Mouse (Mus musculus) adipocyte (in vitro differentiated cells): Measurements from ENCODE around the gene Rtn3.
A peak's percentile ranks its signal among the peaks of the same experiment; 100 is the strongest.
"Not testable (repeated sequence)": the region's sequence is repeated elsewhere in the genome, so short reads cannot be mapped to it uniquely, and the experiment has no call there.

Experiments used
- DNase-seq: peaks from one replicate; pipeline ENCODE4 v3.0.0-alpha.2; 2016; ENCODE audit warnings: low spot score

The Rtn3 gene

DNA sequence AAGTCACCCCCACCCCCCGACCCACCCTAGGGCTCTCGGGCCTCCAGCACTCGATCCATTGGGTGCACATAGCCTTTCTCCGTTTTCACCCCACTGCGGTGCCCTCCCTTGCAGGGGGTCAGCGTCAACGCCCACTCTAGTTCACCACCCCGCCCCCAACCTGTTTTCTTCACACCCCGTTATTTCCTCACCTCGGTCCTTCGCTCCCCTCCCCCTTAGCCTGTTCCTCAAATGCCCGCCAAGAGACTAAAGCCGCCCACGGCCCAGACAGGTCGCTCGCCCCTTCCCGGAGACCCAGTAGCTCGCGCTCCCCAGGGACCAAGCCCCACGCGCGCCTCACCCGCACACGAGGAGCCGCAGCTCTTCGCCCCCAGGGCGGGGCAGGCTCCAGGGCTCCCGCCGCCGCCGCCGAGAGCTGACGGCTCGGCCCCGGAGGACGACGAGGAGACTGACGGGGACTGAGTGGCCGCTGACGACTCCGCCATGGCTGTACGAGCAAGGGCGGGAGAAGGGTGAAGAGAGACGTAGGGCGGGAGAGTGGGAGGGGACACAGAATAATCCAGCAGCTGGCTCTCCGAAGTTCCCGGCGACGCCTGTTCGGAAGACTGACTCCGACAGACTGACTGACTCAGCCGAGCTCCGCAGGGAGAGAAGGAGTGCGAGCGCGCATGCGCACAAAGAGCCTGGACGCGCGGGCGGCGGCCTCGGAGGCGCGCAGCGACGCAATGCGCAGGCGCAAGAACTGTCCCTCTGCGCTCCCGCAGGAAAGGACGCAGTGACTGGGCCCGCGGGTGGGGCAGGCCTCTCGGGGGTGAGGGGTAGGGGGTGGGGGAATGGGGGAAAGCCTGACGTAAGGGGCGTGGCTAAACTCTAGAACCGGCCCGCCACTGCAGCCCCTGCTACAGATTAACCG is at the start of gene Rtn3:
Rtn3 (minus strand) TSS at position 683 of the 913 bp plus-strand sequence.
- peak; percentile 99 for DNase-seq

DNA sequence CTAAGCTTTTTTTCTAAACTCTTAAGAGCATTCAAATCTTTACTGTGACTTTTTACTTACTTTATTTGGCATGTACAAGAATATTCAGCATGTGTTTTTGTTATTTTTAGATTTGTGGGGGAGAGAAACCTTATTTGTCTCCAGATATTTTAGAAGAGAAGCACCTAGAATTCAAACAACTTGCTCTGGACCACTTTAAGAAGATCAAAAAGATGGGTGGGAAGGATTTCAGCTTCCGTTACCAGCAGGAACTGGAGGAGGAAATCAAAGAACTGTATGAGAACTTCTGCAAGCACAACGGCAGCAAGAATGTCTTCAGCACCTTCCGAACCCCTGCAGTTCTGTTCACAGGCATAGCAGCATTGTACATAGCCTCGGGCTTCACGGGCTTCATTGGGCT is 48.8 kb upstream of the Rtn3 start:
- no peak for DNase-seq

DNA sequence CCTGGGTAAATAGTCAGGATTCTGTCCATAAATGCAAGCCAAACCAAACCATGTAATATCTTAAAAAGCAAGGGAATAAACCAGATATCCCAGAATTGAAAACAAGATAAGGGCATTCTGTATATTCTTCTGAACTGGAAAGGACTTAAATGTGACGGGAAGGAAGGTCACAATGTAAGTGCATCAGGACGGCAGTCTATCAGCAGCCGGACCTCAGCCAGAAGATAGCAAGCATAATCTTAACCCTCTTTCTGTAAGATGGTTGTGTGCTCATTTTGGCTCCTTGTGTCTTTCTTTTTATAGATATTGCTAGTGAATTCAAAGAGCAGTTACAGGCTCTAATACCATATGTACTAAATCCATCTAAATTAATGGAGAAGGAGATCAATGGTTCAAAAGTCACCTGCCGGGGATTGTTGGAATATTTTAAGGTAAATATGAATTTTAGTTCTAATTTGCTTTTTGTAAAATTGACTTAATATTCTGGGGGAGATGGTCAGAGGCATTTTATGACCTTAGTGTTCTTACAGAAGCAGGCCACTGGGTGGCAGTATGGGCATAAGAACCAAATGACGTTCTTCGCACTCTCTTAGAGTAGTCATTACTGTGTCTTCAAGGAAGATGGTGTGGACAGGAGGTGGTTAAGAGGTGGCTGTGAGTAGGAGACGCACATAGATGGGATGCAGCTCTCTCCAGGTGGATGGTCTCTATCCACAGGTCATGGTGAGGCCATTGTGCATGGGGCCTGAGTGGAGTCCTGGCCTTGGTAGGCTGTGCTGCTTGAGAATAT is 45.8 kb upstream of the Rtn3 start:
- DNase-seq: peak; percentile 84

DNA sequence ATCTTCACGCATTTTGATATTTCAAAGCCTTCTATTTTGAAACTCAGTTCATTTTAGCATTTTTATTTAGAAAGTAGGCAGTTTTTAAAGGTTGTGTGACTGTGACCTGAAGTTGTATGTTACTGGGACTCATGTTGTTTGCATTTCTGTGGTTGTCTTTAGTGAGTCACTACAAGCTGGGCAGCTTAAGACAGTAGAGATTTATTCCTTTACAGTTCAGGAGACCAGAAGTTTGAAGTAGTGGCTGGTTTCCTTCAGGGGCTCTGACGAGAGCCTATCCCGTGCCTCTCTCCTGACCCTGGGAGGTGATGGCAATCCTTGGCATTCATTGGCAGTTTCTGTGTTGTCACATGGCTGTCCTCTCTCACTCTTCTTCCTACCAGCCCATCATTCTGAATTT is 41.8 kb upstream of the Rtn3 start:
- DNase-seq: no peak

DNA sequence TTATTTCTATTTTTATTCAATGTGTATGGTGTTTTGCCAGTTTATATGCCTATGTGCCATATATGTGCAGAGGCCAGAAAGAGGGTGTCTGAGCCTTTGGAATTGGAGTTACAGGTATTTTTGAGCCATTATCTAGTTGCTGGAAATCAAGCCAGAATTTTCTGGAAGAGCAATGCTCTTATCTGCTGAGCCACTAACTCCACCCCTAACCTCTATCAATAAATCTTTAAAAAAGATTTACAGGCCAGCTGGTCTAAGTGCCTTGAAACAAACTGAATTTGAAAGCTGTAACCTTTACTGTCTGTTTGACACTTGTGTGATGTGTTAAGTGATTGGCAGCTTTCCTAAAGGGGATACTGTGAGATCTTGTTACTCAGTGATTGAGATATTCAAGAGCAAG is 40.7 kb upstream of the Rtn3 start:
- DNase-seq: no peak

DNA sequence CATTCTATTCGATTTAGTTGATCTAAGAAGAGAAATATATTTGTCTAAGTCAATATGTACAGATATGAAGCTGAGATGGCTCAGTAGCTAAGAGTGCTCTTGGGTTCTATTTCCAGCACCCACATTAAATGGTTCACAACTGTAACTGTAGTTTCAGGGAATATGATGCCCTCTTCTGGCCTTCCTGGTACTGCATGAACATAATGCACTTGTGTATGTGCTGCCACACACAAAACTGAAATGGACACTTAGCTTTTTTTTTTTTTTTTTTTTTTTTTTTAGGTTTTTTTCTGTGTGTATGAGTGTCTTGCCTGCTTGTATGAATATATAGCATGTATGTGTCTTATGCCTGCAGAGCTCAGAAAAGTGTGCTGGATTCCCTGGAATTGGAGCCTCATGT is 40.2 kb upstream of the Rtn3 start:
- DNase-seq: peak; percentile 59

DNA sequence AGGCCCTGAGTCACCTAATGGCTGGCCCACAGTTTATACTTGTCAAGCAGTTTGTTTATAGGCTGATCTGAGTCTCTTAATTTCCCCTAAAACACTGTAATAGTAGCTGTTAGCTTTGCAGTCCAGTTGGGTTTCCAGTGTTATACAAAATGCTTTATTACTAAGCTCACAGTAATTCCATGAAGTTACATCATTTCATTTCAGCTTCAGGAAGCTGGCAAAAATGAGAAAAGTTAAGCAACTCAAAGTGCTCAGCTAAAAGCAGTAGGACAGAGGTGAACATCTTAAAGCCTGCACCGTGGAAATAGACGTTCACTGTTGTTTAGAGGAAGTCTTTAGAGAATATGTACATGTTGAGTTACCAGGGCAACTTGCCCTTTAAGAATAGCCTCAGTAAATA is 39.8 kb upstream of the Rtn3 start:
- DNase-seq: peak; percentile 84

DNA sequence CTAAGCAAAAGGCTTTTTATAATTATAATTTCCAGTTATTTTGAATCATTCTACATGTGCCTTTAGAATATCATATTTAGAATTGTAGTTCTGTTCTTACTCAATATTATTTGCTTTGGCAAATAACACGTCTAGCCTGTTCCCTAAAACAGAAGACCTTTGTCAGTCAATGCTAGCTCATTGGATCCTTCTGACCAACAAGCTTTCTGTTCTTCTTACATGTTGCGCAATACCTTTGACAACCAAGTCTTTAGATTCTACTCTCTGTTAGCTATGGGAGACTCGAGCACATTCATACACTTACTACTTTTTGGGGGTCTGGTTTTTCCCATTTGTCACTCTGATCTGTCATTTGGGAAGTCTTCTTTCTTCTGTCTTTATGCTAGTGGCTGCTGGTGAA is 38.5 kb upstream of the Rtn3 start:
- no peak for DNase-seq

DNA sequence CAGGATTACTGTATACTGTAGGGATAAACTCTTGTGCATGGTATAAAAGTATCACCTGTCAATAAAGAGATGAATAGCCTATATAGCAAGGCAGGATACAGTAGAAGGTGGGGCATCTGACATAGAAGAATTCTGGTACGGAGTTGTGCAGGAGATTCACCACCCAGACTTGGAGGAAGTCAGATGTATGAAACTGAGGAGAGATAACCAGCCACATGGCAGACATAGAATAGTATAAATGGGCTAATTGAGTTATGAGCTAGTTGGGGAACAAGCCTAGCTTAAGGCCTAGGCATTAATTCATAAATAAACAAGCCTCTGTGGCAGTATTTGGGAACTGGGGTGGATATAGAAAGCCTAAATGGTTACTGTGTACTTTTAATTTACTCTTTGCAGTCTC is 33.4 kb upstream of the Rtn3 start:
- no peak for DNase-seq

DNA sequence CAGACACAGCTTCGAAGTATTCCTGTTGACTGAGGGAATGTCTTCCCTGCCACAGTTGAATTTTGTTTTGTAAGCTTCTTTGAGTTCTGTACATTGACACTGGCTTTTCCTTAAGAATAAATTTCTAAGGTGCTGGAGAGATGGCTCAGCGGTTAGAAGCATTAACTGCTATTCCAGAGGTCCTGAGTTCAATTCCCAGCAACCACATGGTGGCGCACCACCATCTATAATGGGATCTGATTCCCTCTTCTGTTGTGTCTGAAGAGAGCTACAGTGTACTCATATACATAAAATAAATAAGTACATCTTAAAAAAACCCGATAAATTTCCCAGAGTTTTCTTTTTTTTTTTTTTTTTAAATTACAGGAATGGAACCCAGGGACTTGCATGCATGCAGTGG is 24.9 kb upstream of the Rtn3 start:
- DNase-seq: no peak

DNA sequence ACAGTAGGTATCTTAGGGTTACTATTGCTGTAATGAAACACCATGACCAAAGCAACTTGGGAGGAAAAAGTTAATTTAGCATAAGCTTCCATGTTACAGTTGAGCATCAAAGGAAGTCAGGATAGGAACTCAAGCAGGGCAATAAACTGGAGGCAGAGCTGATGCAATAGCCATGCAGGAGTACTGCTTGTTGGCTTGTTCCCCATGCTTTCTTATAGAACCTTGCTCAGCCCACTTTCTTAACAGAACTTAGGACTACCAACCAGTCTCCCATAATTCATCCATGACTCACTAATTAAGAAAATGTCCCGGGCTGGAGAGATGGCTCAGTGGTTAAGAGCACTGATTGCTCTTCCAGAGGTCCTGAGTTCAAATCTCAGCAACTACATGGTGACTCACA is 23.2 kb upstream of the Rtn3 start:
- DNase-seq: no peak

DNA sequence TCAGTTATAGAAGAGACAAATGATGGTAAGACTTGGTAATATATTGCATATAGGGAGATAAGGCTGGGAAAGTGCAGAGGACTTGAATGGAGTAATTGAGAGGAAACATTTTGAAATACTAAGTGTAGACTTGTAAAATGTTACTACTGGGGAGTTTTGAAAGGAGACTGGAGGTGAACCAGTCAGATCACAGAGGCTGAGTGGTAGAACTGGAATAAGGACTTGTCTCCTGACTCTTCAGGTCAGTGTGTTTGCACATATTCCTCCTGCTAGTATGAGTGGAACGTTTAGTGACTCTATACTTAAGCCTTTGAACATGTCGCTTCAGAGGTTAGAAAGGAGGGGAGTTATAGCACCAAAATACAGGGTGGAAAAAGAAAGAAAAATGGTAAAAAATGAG is 19.4 kb upstream of the Rtn3 start:
- no peak for DNase-seq

DNA sequence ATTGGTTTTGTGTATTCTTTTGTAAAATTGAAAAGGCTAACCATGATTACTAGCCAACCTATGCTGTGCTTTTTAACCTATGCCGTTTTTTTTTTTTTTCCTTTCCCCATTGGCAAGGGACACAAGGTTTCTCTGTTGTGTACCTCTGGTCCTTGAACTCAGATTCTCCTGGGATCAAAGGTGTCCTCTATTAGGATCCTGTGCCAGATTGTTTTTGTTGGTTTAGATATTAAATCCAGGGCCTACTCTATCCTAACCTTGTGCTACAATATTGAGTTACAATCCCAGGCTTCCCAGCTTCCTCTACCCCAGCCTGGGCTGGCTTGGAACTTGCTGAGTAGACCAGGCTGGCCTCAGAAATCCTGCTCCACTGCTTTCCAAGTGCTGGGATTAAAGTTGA is 17.6 kb upstream of the Rtn3 start:
- no peak for DNase-seq

DNA sequence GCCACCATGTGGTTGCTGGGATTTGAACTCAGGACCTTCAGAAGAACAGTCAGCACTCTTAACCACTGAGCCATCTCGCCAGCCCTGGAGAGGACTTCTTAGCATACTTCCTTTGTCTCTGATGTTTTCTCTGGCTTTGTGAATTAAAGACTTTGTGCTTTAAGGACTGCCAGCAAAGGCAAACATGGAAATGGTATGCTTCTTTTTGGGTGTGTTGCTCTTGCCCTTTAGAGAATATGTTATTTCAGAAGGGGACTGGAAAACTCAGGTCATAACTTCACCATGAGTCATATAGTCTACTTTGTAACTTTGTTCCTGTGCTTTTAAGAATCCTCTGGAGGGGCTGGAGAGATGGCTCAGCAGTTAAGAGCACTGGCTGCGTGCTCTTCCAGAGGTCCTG is 15.7 kb upstream of the Rtn3 start:
- no peak for DNase-seq

DNA sequence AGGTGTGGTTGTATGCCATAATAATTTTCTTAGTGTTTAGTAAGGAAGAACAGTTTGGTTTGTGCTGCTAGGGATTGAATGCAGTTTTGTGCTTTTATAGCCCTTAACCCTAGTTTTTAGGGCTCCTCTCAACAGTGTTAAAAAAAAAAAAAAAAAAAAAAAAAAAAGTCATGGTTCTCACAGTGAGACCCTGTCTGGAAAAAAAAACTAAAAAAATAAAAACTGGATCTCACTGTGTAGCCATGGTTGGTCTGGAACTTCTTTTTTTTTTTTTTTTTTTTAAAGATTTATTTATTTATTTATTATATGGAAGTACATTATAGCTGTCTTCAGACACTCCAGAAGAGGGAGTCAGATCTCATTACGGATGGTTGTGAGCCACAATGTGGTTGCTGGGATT is 13.0 kb upstream of the Rtn3 start:
- not testable (repeated sequence) for DNase-seq

DNA sequence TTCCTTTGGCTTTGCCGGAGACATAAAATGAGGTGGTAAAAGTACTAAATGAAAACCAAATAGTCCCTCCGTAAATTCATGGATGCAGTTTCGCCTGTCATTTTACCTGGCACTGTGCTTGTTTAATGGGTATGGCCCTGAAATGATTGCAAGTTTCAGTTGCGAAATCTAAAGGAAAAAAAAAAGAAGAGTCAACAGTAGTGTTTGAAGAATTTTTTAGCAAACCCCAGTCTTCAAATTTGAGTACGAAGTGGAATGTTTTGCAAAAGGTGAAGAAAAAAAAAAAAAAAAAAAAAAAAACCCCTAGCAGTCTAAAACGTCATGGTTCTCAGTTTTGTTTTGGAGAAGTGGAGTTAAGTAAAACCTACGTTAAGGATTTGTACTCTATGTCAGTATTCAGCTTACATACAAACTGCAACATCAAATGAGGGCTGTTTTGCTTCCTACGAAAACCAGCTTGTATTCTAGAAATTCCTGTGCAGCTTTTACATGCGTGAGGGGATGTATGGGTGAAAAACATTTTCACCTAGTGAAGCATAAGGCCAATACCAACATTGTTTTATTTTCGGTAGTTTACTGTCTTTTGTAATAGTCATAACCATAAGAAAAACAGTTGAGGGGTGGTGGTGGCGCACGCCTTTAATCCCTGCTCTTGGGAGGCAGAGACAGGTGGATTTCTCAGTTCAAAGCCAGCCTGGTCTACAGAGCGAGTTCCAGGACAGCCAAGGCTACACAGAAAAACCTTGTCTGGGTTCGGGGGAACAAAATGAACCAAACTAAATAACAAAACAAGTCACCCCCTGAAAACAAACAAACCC is 12.3 kb upstream of the Rtn3 start:
- DNase-seq: peak; percentile 71

DNA sequence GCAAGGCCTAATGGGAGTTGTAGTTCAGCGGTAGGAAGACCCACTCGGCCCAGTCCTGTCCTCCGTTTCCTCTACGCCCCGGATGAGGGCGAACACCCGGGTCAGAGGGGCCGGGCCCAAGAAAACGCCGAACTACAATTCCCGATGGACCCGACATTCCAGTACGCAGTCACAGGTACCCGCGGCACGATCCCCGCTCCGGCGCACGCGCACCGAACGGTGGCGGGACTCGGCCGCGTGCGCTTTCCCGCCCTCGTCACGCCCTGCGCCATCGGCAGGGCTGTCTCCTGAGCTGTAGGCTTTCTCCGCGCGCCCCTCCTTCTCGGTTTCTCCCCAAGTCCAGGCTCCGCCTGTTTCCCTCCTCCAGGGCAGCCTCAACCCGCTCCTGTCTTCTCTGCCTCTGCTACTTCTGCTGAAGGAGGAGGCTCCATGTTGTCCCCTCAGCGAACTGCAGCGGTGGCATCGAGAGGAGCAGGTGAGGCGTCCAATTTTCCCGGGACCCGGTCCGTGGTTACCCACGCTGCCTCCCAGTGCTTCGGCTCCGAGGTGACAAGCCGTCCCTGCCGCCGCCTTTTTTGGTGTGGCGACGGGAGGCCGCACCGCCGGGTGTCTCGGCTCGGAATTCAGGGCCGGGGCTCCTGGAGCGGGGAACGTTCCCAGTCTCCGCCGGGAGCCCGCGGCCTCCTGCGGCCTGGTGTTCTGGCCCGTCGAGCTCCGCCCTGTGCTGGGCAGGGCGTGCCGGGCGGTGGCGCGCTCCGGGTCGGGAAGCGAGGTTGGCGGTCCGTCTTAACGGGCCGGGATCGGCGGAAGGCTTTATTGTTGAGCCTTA is 11.3 kb upstream of the Rtn3 start:
- peak; percentile 97 for DNase-seq

DNA sequence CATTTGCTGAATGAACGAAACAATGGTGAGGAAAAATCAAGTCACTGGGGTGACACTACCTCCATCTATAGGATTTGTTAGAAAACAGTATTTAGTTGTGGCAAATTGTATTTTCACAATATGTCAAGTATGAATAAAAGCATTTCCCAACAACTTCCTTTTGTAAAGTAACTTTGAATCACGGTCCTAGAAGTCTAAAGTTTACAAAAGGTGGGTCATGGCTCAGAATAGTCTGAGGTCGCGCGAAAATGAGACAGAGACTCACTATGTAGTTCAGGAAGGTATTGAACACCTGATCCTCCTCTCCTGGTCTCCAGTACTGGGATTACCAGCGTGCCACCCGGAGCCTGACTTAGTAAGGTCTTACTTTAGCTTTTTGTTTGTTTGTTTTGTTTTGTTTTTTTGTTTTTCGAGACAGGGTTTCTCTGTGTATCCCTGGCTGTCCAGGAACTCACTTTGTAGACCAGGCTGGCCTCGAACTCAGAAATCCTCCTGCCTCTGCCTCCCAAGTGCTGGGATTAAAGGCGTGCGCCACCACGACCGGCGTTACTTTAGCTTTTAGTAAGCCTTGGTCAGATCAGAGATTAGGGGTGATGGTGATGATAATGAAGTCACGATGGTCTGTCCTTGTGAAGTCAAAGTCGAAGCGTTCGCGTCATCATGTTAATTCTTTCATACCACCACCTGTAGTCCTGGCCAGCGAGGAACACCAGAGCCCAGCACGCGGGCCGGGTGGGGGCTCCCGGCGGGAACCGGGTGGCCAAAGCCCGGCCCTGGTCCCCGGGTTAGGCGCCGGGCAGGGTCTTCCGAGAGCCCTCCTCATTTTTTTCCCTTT is 10.5 kb upstream of the Rtn3 start, which contains the start of gene Atl3:
Atl3 (plus strand) TSS at position 689 of the 835 bp plus-strand sequence.
- DNase-seq: no peak

DNA sequence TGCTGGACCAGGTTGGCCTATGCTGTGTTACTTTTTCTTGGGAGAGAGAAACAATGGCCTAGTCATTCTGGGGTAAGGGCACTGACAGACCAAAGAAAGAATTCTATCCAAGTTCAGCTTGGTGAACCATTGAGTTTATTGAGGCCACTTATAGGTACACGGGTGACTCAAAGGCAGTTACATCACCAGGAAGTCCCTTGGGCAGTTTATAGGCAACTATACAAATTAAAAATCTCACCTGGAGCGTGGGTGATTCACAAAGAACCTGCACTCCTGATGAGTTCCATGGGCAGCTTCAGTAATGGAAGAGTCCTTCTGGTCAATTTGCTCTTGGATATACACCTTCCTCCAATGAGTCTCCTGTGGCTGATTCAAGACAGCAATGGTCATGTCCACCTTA is 9.6 kb upstream of the Rtn3 start:
- no peak for DNase-seq

DNA sequence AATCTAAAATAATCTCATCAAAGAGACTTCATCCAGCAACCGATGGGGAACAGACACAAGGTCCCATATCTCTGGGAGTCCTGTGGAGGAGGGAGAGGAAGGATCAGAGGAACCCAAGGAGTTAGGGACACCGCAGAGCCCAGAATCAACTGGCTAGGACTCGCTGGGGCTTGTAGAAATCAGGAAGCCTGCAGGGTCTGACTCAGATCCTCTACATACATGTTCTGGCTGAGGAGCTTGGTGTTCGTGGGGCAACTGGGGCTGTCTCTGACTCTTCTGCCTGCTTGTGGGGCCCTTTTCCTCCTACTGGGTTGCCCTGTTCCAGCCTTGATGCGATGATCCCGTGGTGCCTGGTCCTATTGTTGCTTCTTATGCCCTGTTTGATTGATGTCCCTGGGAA is 8.9 kb upstream of the Rtn3 start:
- DNase-seq: no peak

DNA sequence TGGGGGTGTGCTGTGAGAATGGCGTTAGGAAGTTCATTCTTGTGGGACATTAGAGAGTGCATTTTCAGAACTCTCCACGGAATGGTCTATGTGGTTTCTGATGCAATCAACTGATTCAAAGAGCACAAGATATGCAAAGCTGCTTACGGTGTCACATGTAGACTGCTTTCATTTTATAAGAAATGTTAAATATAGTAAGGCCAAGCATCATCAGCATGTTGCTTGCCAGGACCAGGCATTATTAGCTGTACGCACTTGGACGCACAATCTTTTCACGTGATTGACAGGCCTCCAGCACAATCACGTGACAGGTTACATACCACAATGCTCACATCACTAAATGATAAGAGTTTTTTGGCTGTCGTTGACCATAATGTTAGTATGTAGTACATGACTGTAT is 4.6 kb upstream of the Rtn3 start:
- no peak for DNase-seq
